Mouse (Mus musculus) CH12.LX (cell line): ENCODE results near the gene Mindy2. TPM values are rescaled to one million over a fixed set of nuclear protein-coding genes. Genes with fewer than 3 reads are reported as not detected.

ENCODE experiments used
- DNase-seq: peaks from one replicate; pipeline ENCODE4 v3.0.0-alpha.2; 2013; ENCODE audit errors: extremely low read depth
- H3K27ac ChIP-seq: 2 replicates; pipeline ENCODE4 v1.5.1; 2012; ENCODE audit warnings: low read depth, mild to moderate bottlenecking, control low read depth, moderate library complexity; ENCODE audit not compliant: insufficient read depth
- H3K27me3 ChIP-seq: replicated peaks from 2 replicates; pipeline ENCODE3; 2012; ENCODE audit warnings: inconsistent platforms
- H3K36me3 ChIP-seq, 2 experiments: replicated peaks in 1 of 2; 2 replicates each; pipeline versions ENCODE3 to v1.6.1; 2012; ENCODE audit warnings: inconsistent platforms in 1 of 2, low read length in 1 of 2, mild to moderate bottlenecking in 1 of 2, mixed read lengths in 1 of 2, moderate library complexity in 1 of 2; ENCODE audit not compliant: control insufficient read depth in 1 of 2, insufficient read depth in 1 of 2
- H3K4me1 ChIP-seq, 2 experiments: 2 replicates each; pipeline ENCODE4 v1.6.1; 2012; ENCODE audit warnings: inconsistent platforms in 1 of 2, moderate library complexity in 1 of 2; ENCODE audit not compliant: insufficient read depth in 2 of 2, control insufficient read depth in 1 of 2
- H3K4me2 ChIP-seq: 2 replicates; pipeline ENCODE4 v1.6.1; 2012; ENCODE audit warnings: low read depth, mild to moderate bottlenecking, control low read depth; ENCODE audit not compliant: poor library complexity, insufficient read depth, severe bottlenecking
- H3K4me3 ChIP-seq, 3 experiments: fragments of 150-350 bp in 1 of 3; sonication (generic) in 1 of 3; replicated peaks in 1 of 3; 2 replicates each; pipeline versions ENCODE3 to v1.5.1; 2011 to 2012; ENCODE audit warnings: low read depth in 2 of 3, low read length in 2 of 3, mild to moderate bottlenecking in 2 of 3, moderate library complexity in 2 of 3, control low read depth in 1 of 3, improper control_type of control experiment in 1 of 3, inconsistent platforms in 1 of 3, mixed read lengths in 1 of 3; ENCODE audit not compliant: poor library complexity in 1 of 3
- H3K79me2 ChIP-seq: replicated peaks from 2 replicates; pipeline ENCODE4 v1.6.1; 2012; ENCODE audit warnings: mild to moderate bottlenecking, moderate library complexity; ENCODE audit not compliant: control insufficient read depth, poor library complexity, insufficient read depth, severe bottlenecking; ENCODE audit errors: extremely low read depth
- H3K9ac ChIP-seq: 2 replicates; pipeline ENCODE4 v1.6.1; 2012; ENCODE audit warnings: low read depth, mild to moderate bottlenecking, control low read depth, moderate library complexity; ENCODE audit not compliant: insufficient read depth
- H3K9me3 ChIP-seq: replicated peaks from 2 replicates; pipeline ENCODE3; 2012; ENCODE audit warnings: low read length, inconsistent platforms, mixed read lengths
- CTCF ChIP-seq, 2 experiments: IDR thresholded peaks in 1 of 2; conservative IDR thresholded peaks in 1 of 2; 2 replicates each; pipeline ENCODE4 v1.5.1; 2011 to 2012; ENCODE audit warnings: low read depth in 2 of 2, low read length in 2 of 2, improper control_type of control experiment in 1 of 2, inconsistent platforms in 1 of 2, mild to moderate bottlenecking in 1 of 2, moderate library complexity in 1 of 2
- ELF1 ChIP-seq: IDR thresholded peaks from 2 replicates; pipeline ENCODE4 v1.6.1; 2014; ENCODE audit warnings: low read depth, mild to moderate bottlenecking, inconsistent platforms, low read length, improper control_type of control experiment
- ETS1 ChIP-seq: conservative IDR thresholded peaks from 2 replicates; pipeline ENCODE4 v1.6.1; 2012; ENCODE audit warnings: low read depth, mild to moderate bottlenecking, inconsistent platforms, low read length, improper control_type of control experiment, moderate library complexity
- GABPA ChIP-seq: IDR thresholded peaks from 2 replicates; pipeline ENCODE4 v1.6.1; 2012; ENCODE audit warnings: low read depth, low read length, improper control_type of control experiment, inconsistent platforms; ENCODE audit not compliant: insufficient replicate concordance
- JUND ChIP-seq: conservative IDR thresholded peaks from 2 replicates; pipeline ENCODE4 v1.6.1; 2011; ENCODE audit warnings: low read depth, low read length, improper control_type of control experiment
- KAT2A ChIP-seq: IDR thresholded peaks from 2 replicates; pipeline ENCODE4 v1.6.1; 2012; ENCODE audit warnings: low read length, improper control_type of control experiment, inconsistent platforms; ENCODE audit not compliant: insufficient replicate concordance
- MAX ChIP-seq: IDR thresholded peaks from 2 replicates; pipeline ENCODE4 v1.6.1; 2011; ENCODE audit warnings: low read length, improper control_type of control experiment
- MYC ChIP-seq: IDR thresholded peaks from 2 replicates; pipeline ENCODE4 v1.6.1; 2011; ENCODE audit warnings: low read depth, mild to moderate bottlenecking, improper control_type of control experiment, low read length
- NELFE ChIP-seq: IDR thresholded peaks from 2 replicates; pipeline ENCODE4 v1.6.1; 2011; ENCODE audit warnings: low read depth, low read length, improper control_type of control experiment
- NRF1 ChIP-seq: IDR thresholded peaks from 2 replicates; pipeline ENCODE4 v1.6.1; 2014; ENCODE audit warnings: low read depth, mild to moderate bottlenecking, inconsistent platforms, low read length, improper control_type of control experiment, moderate library complexity
- PAX5 ChIP-seq: IDR thresholded peaks from 2 replicates; pipeline ENCODE4 v1.6.1; 2012; ENCODE audit warnings: low read length, inconsistent platforms, mixed read lengths
- RAD21 ChIP-seq: IDR thresholded peaks from 2 replicates; pipeline ENCODE4 v1.6.1; 2011; ENCODE audit warnings: low read depth, mild to moderate bottlenecking, low read length, improper control_type of control experiment, moderate library complexity
- RCOR1 ChIP-seq: conservative IDR thresholded peaks from 2 replicates; pipeline ENCODE4 v1.6.1; 2012; ENCODE audit warnings: low read depth, mild to moderate bottlenecking, inconsistent platforms, low read length, improper control_type of control experiment
- SIN3A ChIP-seq: IDR thresholded peaks from 2 replicates; pipeline ENCODE4 v1.6.1; 2012; ENCODE audit warnings: low read length, improper control_type of control experiment, inconsistent platforms
- SMC3 ChIP-seq: IDR thresholded peaks from 2 replicates; pipeline ENCODE4 v1.6.1; 2011; ENCODE audit warnings: low read depth, low read length, improper control_type of control experiment
- UBTF ChIP-seq: IDR thresholded peaks from 2 replicates; pipeline ENCODE4 v1.6.1; 2012; ENCODE audit warnings: low read depth, mild to moderate bottlenecking, inconsistent platforms, low read length, improper control_type of control experiment, moderate library complexity
- USF1 ChIP-seq: IDR thresholded peaks from 2 replicates; pipeline ENCODE4 v1.6.1; 2014; ENCODE audit warnings: low read depth, mild to moderate bottlenecking, inconsistent platforms, low read length, improper control_type of control experiment
- USF2 ChIP-seq: conservative IDR thresholded peaks from 2 replicates; pipeline ENCODE4 v1.6.1; 2011; ENCODE audit warnings: low read depth, low read length, improper control_type of control experiment
- ZC3H11A ChIP-seq: IDR thresholded peaks from 2 replicates; pipeline ENCODE4 v1.6.1; 2012; ENCODE audit warnings: low read depth, mild to moderate bottlenecking, inconsistent platforms, low read length, improper control_type of control experiment
- ZMIZ1 ChIP-seq: IDR thresholded peaks from 2 replicates; pipeline ENCODE4 v1.6.1; 2012; ENCODE audit warnings: low read depth, mild to moderate bottlenecking, inconsistent platforms, low read length, improper control_type of control experiment
- dilution Hi-C: fragments of 300-500 bp; cut with MboI; formaldehyde crosslinking; loops from 2 replicates; pipeline ENCODE4 v1.14.3; 2020; ENCODE audit warnings: low sequenced_read_pairs; ENCODE audit not compliant: extremely low pct_unique_long_range_greater_than_20kb, extremely low pct_ligation_motif_present
- in situ Hi-C: fragments of 300-500 bp; cut with MboI; formaldehyde crosslinking; loops from 3 replicates; pipeline ENCODE4 v1.14.3; 2019; ENCODE audit warnings: low sequenced_read_pairs, low pct_ligation_motif_present, low pct_unique_long_range_greater_than_20kb, mixed read lengths
- polyA plus RNA-seq: library from polyadenylated mRNA; unstranded; fragments of >175 nt; gene quantifications from 2 replicates; pipeline ENCODE4 v1.2.1, GENCODE M21; 2012; ENCODE audit warnings: low read depth; ENCODE audit not compliant: insufficient read length
- total RNA-seq, 2 experiments: library from RNA; depleted of rRNA; stranded (reverse); fragments of 300-350 nt in 1 of 2; fragments of >200 nt in 1 of 2; gene quantifications; 2 replicates each; pipeline ENCODE4 v1.2.3; 2012 to 2014

The Mindy2 gene
- total and polyA plus RNA-seq, 3 experiments, result 5.9 to 9.9 (median 7.0) TPM

DNA sequence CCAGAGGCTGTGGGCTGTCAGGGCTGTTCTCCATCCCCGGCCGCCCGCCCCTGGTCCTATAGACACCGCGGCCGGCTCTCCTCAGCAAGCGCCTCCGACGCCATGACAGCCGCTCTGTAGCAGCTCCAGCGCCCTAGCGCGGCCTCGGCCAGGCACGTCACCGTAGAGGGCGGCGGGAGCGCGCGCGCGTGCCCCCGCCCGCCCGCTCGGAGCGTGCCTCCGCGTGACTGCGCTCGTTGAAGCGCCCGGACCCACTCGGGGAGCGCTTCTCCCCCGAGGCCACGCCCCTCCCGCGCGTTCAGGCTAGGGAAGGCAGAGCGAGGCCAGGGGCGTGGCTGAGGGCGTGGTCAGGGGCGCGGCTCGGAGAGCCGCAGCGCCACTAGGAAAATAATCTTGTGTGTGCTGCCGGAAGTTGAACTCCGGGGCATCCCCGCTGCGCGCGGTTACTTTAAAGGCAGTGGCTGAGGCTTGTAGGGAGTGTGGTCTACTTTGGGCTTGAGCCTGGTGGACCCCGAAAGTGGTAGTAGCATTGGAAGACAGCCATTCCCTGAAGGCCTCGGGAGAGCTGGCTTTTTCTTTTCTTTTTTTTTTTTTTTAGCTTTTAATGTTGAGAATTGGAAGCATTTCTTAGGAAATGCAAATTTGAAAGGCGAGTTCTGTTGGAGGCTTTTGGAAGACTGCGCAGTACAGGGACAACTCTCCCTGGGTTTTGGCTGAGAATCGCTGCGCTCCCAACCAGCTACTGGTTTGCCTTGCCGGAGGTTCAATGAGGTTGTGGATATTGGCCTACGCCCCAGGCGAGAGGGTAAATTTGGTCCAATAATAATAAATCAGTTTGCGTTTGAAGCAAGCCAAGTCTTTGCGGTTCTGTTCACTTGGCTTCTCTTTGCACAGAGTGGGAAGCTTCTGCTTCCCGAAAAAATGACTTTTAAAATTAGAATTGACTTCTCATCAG lies at the start of gene Mindy2 (continued):
- TF ChIP-seq UBTF (no peak), SMC3 (no peak)

DNA sequence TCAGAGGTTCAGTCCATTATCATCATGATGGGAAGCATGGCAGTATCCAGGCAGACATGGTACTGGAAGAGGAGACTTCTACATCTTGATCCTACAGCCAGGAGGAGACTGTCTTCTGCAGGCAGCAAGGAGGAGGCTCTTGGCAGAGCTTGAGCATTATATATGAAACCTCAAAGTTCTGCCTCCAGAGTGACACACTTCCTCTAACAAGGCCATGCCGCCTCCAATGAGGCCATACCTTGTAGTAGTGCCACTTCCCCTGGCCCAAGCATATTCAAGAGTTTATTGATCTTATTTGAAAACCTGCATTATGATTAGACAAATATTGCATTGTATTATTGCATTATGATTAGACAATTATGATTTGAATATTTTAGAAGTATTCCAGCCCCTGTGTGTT lies 49.5 kb upstream of the Mindy2 start:
- peaks cover 6 to 26% of the 10 kb centered on the region in 2 experiments for H3K36me3 ChIP-seq
- peaks cover 5% of the 10 kb centered on the region for H3K79me2 ChIP-seq
- in situ Hi-C loops (no loop called here), dilution Hi-C loops (no loop called here)
- DNase-seq, result no peak
- no peak overlapping the region for H3K9ac ChIP-seq
- TF ChIP-seq JUND, result no peak
- TF ChIP-seq ELF1, result no peak
- TF ChIP-seq UBTF, result no peak
- no peak for TF ChIP-seq KAT2A
- TF ChIP-seq USF1, result no peak
- TF ChIP-seq MAX, result no peak
- no peak for TF ChIP-seq NRF1
- no peak for TF ChIP-seq USF2
- H3K4me3 ChIP-seq, result no peak overlapping the region
- H3K4me2 ChIP-seq, result no peak overlapping the region
- H3K27ac ChIP-seq, result no peak overlapping the region
- no peaks in the 10 kb centered on the region for H3K9me3 ChIP-seq
- H3K4me1 ChIP-seq, result no peaks in the 10 kb centered on the region
- H3K27me3 ChIP-seq, result no peaks in the 10 kb centered on the region

DNA sequence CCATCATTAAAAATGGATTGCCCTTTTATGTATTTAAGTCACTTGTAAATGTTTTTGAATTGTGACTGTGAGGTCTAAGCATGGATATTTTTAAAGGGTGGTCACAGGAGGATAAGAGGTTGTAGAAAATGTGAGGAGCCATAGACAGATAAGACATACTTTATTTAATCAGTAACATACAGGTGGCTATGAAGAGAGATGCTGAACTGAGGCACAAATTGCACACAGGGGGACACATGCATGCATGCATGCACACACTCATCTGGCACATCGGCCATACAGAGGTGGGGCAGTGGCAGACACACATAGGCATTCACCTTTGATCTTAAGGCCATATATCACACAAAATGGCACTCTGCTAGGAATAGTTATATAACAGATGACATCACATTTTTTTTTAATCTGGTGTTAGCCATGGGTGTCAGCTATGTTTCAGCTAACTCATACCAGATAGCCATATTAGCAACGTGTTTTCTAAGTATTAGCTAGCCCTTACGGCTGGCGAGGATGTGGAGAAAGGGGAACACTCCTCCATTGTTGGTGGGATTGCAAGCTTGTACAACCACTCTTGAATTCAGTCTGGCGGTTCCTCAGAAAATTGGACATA lies 46.7 kb upstream of the Mindy2 start:
- Histone ChIP-seq H3K27ac (no peak overlapping the region), H3K9ac (no peak overlapping the region)

More for the DNA sequence above, 46.7 kb upstream of the Mindy2 start:
- no peak for DNase-seq
- Histone ChIP-seq H3K36me3 (peaks cover 6 to 16% of the 10 kb centered on the region in 2 experiments), H3K79me2 (peaks cover 9% of the 10 kb centered on the region), H3K4me1 (no peaks in the 10 kb centered on the region), H3K9me3 (no peaks in the 10 kb centered on the region), H3K4me2 (no peak overlapping the region), H3K27me3 (no peaks in the 10 kb centered on the region), H3K4me3 (no peak overlapping the region)
- TF ChIP-seq RAD21, result no peak
- TF ChIP-seq MYC, result no peak
- TF ChIP-seq PAX5, result no peak
- TF ChIP-seq ELF1, result no peak
- no peak for TF ChIP-seq USF1
- TF ChIP-seq ZMIZ1, result no peak
- no peak for TF ChIP-seq UBTF
- TF ChIP-seq SIN3A, result no peak
- no peak for TF ChIP-seq NELFE
- TF ChIP-seq ZC3H11A, result no peak
- TF ChIP-seq ETS1, result no peak
- no peak for TF ChIP-seq RCOR1
- TF ChIP-seq GABPA, result no peak
- TF ChIP-seq CTCF (conservative IDR thresholded peaks at IDR 0.05 in 1 of 2, IDR thresholded peaks at IDR 0.05 in 1 of 2; ENCODE audit: low read depth in 2 of 2, low read length in 2 of 2), result no peak
- no peak for TF ChIP-seq USF2
- in situ Hi-C loops, result no loop called here
- dilution Hi-C loops, result no loop called here
